Mouse (Mus musculus) neural tube, embryonic 14.5 days (tissue): ENCODE results near the gene Fcrla. TPM values are rescaled to one million over a fixed set of nuclear protein-coding genes. Genes with fewer than 3 reads are reported as not detected.

ENCODE experiments used
- ATAC-seq: fragments of 200-750 bp; cut with Nextera tagmentation; 2 replicates; pipeline ENCODE4 v1.8.0; 2017; ENCODE audit warnings: low read depth, mild to moderate bottlenecking, moderate TSS enrichment, moderate library complexity
- H3K27ac ChIP-seq: fragments of 300-500 bp; sonication (generic); 2 replicates; pipeline ENCODE4 v1.5.1; 2014; ENCODE audit warnings: low read depth, mild to moderate bottlenecking, control low read depth, low read length, moderate library complexity, mixed read lengths
- H3K27me3 ChIP-seq: fragments of 300-500 bp; sonication (generic); 2 replicates; pipeline ENCODE4 v1.6.1; 2014; ENCODE audit warnings: low read length; ENCODE audit not compliant: control insufficient read depth, insufficient read depth
- H3K36me3 ChIP-seq: fragments of 300-500 bp; sonication (generic); 2 replicates; pipeline ENCODE4 v1.6.1; 2014; ENCODE audit warnings: low read length, mixed read lengths; ENCODE audit not compliant: control insufficient read depth, insufficient read depth
- H3K4me1 ChIP-seq: fragments of 300-500 bp; sonication (generic); 2 replicates; pipeline ENCODE4 v1.6.1; 2014; ENCODE audit warnings: low read length; ENCODE audit not compliant: control insufficient read depth, insufficient read depth
- H3K4me2 ChIP-seq: fragments of 300-500 bp; sonication (generic); 2 replicates; pipeline ENCODE4 v1.6.1; 2014; ENCODE audit warnings: mild to moderate bottlenecking, low read depth, low read length, control low read depth
- H3K4me3 ChIP-seq: fragments of 300-500 bp; sonication (generic); 2 replicates; pipeline ENCODE4 v1.5.1; 2014; ENCODE audit warnings: low read depth, low read length, control low read depth, mixed read lengths
- H3K9ac ChIP-seq: fragments of 300-500 bp; sonication (generic); replicated peaks from 2 replicates; pipeline ENCODE4 v1.6.1; 2014; ENCODE audit warnings: low read depth, mild to moderate bottlenecking, control low read depth, low read length, mixed read lengths
- H3K9me3 ChIP-seq: fragments of 300-500 bp; sonication (generic); 2 replicates; pipeline ENCODE4 v1.6.1; 2016; ENCODE audit warnings: low read length; ENCODE audit not compliant: control insufficient read depth
- WGBS: fragments of 180-500 bp; shearing (Covaris S2); extraction: QIAGEN DNeasy Blood & Tissue Kit; methylation state at CpG from one replicate; pipeline ENCODE4 v1.1.7; 2014; 5-methylcytosine and 5-hydroxymethylcytosine counted together
- polyA plus RNA-seq: library from polyadenylated mRNA; unstranded; fragments of >200 nt; fragmentation: Nextera tagmentation; extraction: Ambion mirVana; gene quantifications from 2 replicates; pipeline ENCODE4 v1.2.1, GENCODE M21; 2014

Gene Fcrla
- polyA plus RNA-seq, 1 experiment from 2014 or later, result not detected

DNA sequence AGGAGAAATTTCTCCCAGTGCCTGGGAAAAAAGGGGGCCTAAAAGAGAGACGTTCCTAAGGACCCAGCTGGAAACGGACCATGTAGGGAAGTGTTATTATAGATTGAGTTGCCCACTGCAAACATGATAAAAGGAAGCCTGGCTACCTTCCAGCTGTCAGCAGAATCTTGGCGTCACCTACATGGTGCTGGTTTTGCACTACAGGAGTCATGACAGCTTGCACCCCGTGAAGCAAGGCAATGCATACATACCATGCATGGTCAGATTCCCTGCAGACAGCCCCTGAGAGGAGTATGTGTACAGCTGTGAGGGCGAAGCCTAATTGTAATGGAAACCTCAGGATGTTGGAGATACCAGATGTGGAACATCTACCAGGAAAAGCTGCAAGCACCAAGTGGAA, 11.7 kb downstream of the Fcrla start:
- H3K27me3 ChIP-seq, result no peaks in the 10 kb centered on the region
- H3K9ac ChIP-seq, result no peak overlapping the region
- ATAC-seq, result no peak
- H3K4me1 ChIP-seq, result no peaks in the 10 kb centered on the region
- no peaks in the 10 kb centered on the region for H3K36me3 ChIP-seq
- no peak overlapping the region for H3K4me3 ChIP-seq
- H3K9me3 ChIP-seq, result no peaks in the 10 kb centered on the region
- WGBS, result 85% methylated on average over 5 of the region's 5 CpGs
- H3K27ac ChIP-seq, result no peak overlapping the region
- no peak overlapping the region for H3K4me2 ChIP-seq

GRCm38 (mm10) chr1:170912891-170913615, 14.3 kb downstream of the Fcrla start, which contains the start of gene Fcrlb:
TSS of gene Fcrlb (minus strand) at chr1:170912941.
- Histone ChIP-seq H3K9me3 (no peaks in the 10 kb centered on the region), H3K27ac (no peak within 1 kb of the TSS), H3K36me3 (no peaks in the 10 kb centered on the region), H3K4me1 (no peaks in the 10 kb centered on the region), H3K9ac (no peak within 1 kb of the TSS), H3K4me2 (no peak within 1 kb of the TSS), H3K27me3 (peaks cover 7% of the 10 kb centered on the region), H3K4me3 (no peak within 1 kb of the TSS)
- WGBS, result 74% methylated on average over 5 of the region's 5 CpGs
- ATAC-seq, result no peak

GRCm38 (mm10) chr1:170911907-170912660, 15.3 kb downstream of the Fcrla start:
- Histone ChIP-seq H3K4me1 (no peaks in the 10 kb centered on the region), H3K36me3 (no peaks in the 10 kb centered on the region), H3K4me2 (no peak overlapping the region), H3K4me3 (no peak overlapping the region), H3K27ac (no peak overlapping the region), H3K27me3 (peaks cover 15% of the 10 kb centered on the region), H3K9ac (no peak overlapping the region), H3K9me3 (no peaks in the 10 kb centered on the region)
- WGBS, result 81% methylated on average over 11 of the region's 11 CpGs
- ATAC-seq, result no peak

GRCm38 (mm10) chr1:170908341-170908740, 19.0 kb downstream of the Fcrla start:
- Histone ChIP-seq H3K27me3 (peaks cover 15% of the 10 kb centered on the region), H3K9me3 (no peaks in the 10 kb centered on the region)
- ATAC-seq, result peak; percentile 79

GRCm38 (mm10) chr1:170907456-170908191, 19.8 kb downstream of the Fcrla start:
- Histone ChIP-seq H3K27me3 (peaks cover 15% of the 10 kb centered on the region), H3K27ac (no peak overlapping the region), H3K4me2 (peak overlapping the region; percentile 98), H3K9ac (peak overlapping the region; percentile 60), H3K4me1 (no peaks in the 10 kb centered on the region), H3K36me3 (no peaks in the 10 kb centered on the region), H3K4me3 (peak overlapping the region; percentile 51), H3K9me3 (no peaks in the 10 kb centered on the region)
- under 1% methylated on average over 71 of the region's 71 CpGs for WGBS
- peak; percentile 89 for ATAC-seq

More at GRCm38 (mm10) chr1:170908341-170908740, 19.0 kb downstream of the Fcrla start:
- no peak overlapping the region for H3K27ac ChIP-seq
- H3K4me2 ChIP-seq, result peak overlapping the region; percentile 98
- H3K9ac ChIP-seq, result peak overlapping the region; percentile 60
- WGBS, result 3% methylated on average over 21 of the region's 21 CpGs
- H3K4me3 ChIP-seq, result peak overlapping the region; percentile 51
- H3K4me1 ChIP-seq, result no peaks in the 10 kb centered on the region
- H3K36me3 ChIP-seq, result no peaks in the 10 kb centered on the region

GRCm38 (mm10) chr1:170907111-170907455, 20.3 kb downstream of the Fcrla start:
- no peaks in the 10 kb centered on the region for H3K36me3 ChIP-seq
- H3K9me3 ChIP-seq, result no peaks in the 10 kb centered on the region
- peak overlapping the region; percentile 51 for H3K4me3 ChIP-seq
- no peaks in the 10 kb centered on the region for H3K4me1 ChIP-seq
- H3K27ac ChIP-seq, result no peak overlapping the region
- H3K4me2 ChIP-seq, result peak overlapping the region; percentile 98
- 22% methylated on average over 11 of the region's 11 CpGs for WGBS
- peak overlapping the region; percentile 60 for H3K9ac ChIP-seq
- peaks cover 15% of the 10 kb centered on the region for H3K27me3 ChIP-seq
- no peak; the same call in 1 of the 2 replicates for ATAC-seq

DNA sequence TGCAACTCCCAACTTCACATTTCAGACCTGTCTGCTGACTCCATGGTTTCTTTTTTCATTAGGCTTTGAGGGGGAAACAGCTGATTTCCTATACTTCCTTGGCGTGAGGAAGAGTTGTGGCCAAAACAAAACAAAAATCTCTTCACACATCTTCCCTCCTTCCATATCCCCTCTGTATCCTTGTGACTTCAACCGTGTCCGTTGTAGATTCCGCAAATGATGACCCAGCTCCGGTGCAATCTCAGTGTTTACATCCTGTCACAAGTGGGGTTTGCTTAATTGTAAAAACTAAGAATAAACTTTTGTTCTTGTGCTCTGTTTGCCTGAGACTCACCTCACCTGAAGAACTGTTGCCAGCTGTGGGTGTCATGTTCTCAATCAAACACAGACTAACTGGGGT, 23.9 kb downstream of the Fcrla start:
- Histone ChIP-seq H3K27me3 (peaks cover 12% of the 10 kb centered on the region), H3K4me3 (no peak overlapping the region), H3K4me1 (no peaks in the 10 kb centered on the region), H3K9ac (no peak overlapping the region), H3K36me3 (no peaks in the 10 kb centered on the region), H3K4me2 (no peak overlapping the region), H3K9me3 (no peaks in the 10 kb centered on the region), H3K27ac (no peak overlapping the region)
- 81% methylated on average over 5 of the region's 5 CpGs for WGBS
- no peak for ATAC-seq

- no peaks in the 10 kb centered on the region for H3K9me3 ChIP-seq
- peak; percentile 60; the same call in 1 of the 2 replicates for ATAC-seq
- no peak overlapping the region for H3K4me2 ChIP-seq
- no peaks in the 10 kb centered on the region for H3K36me3 ChIP-seq
- H3K4me1 ChIP-seq, result no peaks in the 10 kb centered on the region
- H3K9ac ChIP-seq, result no peak overlapping the region
- H3K4me3 ChIP-seq, result no peak overlapping the region
- no peak overlapping the region for H3K27ac ChIP-seq
- H3K27me3 ChIP-seq, result no peaks in the 10 kb centered on the region
- 32% methylated on average over 10 of the region's 10 CpGs for WGBS
Observed at GRCm38 (mm10) chr1:170901536-170902238, 25.7 kb downstream of the Fcrla start.
